19 mouse cellular contexts compared by ENCODE assay signal in the genomic region with DNA sequence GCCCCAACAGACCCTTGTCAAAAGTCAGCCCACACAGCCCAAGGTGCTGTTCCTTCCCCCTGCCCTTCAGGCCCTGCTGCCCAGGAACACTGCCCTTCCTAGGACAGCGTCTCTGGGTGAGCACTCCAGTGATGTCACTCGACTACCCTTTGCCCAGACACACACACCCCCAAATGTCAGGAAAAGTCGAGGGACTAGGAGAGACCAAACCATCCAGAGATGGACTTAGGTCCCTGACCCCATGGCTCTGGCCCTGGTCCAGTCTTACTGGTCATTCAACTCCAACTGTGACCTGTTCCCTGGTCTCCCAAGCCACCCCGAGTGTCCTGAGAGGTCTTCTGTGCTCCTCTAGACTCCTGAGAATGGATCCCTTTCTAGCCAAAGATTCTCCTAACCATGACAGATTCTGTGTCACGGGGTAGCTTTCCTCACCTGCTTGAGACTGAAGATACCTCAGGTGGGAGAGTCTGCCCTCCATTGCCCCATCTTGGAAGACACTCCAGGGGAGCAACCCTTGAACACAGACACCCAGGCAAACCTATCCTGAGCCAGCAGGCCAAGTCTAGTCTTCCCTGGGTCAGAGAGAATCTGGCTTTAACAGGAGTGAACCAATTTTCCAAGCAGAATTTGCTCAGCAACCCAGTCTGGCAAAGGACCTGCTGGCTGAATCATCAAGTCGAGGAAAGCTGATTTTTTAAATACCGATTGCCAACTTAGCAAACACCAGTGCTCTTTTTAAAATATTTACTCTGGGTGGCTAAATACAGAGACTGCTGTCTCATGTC. TPM values are rescaled to one million over a fixed set of nuclear protein-coding genes. Genes with fewer than 3 reads are reported as not detected.
DNase-seq lines count a peak whose midpoint lies in the region; ATAC-seq and TF ChIP-seq lines count a peak whose summit lies in the region.
"Had no signal": no experiment of that assay in that cellular context is flagged by ENCODE, and none has a peak within 500 bp of the region (broad histone marks: within the 10 kb centered on the region; RNA-seq: fewer than 3 reads in every experiment).

No protein-coding gene starts in this region.

- ATAC-seq in liver, postnatal 0 days = peak; percentile 95
- ATAC-seq: forebrain, embryonic 16.5 days had no signal

- 43% methylated on average over 7 of the region's 7 CpGs for WGBS in liver, postnatal 0 days (ENCODE audit: insufficient replicate concordance)

- intact Hi-C loops in gastrocnemius, adult 2 months (cut with DNase I) = no loop called here
- intact Hi-C loops in gastrocnemius, postnatal 14 days (cut with DNase I; ENCODE audit: low total_unique reads) = no loop called here

- H3K9me3 ChIP-seq in liver, postnatal 0 days (ENCODE audit: low read length) = no peaks in the 10 kb centered on the region
- H3K9me3 ChIP-seq: embryonic facial prominence, embryonic 10.5 days; heart, embryonic 12.5 days; hindbrain, embryonic 13.5 days; limb, embryonic 13.5 days had no signal

- no peaks in the 10 kb centered on the region for H3K27me3 ChIP-seq in liver, postnatal 0 days (ENCODE audit: insufficient read depth, low read length)
- H3K27me3 ChIP-seq: heart, embryonic 12.5 days had no signal

- no peak overlapping the region for H3K4me3 ChIP-seq in gastrocnemius, adult 2 months
- no peak overlapping the region for H3K4me3 ChIP-seq in liver, postnatal 0 days (ENCODE audit: low read depth, low read length)
- H3K4me3 ChIP-seq: embryonic facial prominence, embryonic 10.5 days; heart, embryonic 12.5 days; hindbrain, embryonic 13.5 days; limb, embryonic 13.5 days had no signal

- H3K4me1 ChIP-seq in liver, postnatal 0 days (ENCODE audit: insufficient read depth) = peaks cover 23% of the 10 kb centered on the region
- H3K4me1 ChIP-seq: hindbrain, embryonic 13.5 days; limb, embryonic 13.5 days had no signal

- peak; percentile 58 for TF ChIP-seq EP300 in liver, postnatal 0 days (IDR thresholded peaks at IDR 0.05; ENCODE audit: low read depth)

- H3K36me3 ChIP-seq in liver, postnatal 0 days (replicated peaks; ENCODE audit: insufficient read depth, low read length) = no peaks in the 10 kb centered on the region
- H3K36me3 ChIP-seq: embryonic facial prominence, embryonic 10.5 days; heart, embryonic 12.5 days; hindbrain, embryonic 13.5 days; limb, embryonic 13.5 days had no signal

- no peak overlapping the region for H3K4me2 ChIP-seq in liver, postnatal 0 days (ENCODE audit: low read depth, low read length)
- H3K4me2 ChIP-seq: heart, embryonic 12.5 days; hindbrain, embryonic 13.5 days; limb, embryonic 13.5 days had no signal

- TF ChIP-seq CTCF in gastrocnemius, adult 2 months (IDR thresholded peaks at IDR 0.05) = no peak
- TF ChIP-seq CTCF in liver, postnatal 0 days (IDR thresholded peaks at IDR 0.05; ENCODE audit: low read depth) = no peak

- peak; percentile 46 for DNase-seq in gastrocnemius, adult 2 months
- DNase-seq in gastrocnemius, postnatal 14 days = no peak
- DNase-seq in lung, postnatal 36 days = peak; percentile 26
- no peak for DNase-seq in lung, postnatal 14 days
- peak; percentile 86 for DNase-seq in fibroblast of lung, adult 2 months (ENCODE audit: low read depth)
- peak; percentile 80 for DNase-seq in liver, postnatal 0 days
- no peak for DNase-seq in neural tube, embryonic 10.5 days (ENCODE audit: extremely low spot score, low spot score)
- no peak for DNase-seq in spleen, postnatal 4 days (ENCODE audit: low spot score in 2 of 2)
- DNase-seq: B cell, adult 2 months; cerebellum, adult 9-10 months had no signal

- H3K9ac ChIP-seq in liver, postnatal 0 days (replicated peaks) = 0 out of 2 replicates have a peak overlapping the region, but pooled peaks have one; percentile 23
- H3K9ac ChIP-seq: heart, embryonic 12.5 days; hindbrain, embryonic 13.5 days; limb, embryonic 13.5 days had no signal

- H3K27ac ChIP-seq in gastrocnemius, adult 2 months = peak overlapping the region; percentile 35
- peak overlapping the region; percentile 86 for H3K27ac ChIP-seq in liver, postnatal 0 days (ENCODE audit: low read depth)
- H3K27ac ChIP-seq: embryonic facial prominence, embryonic 10.5 days; hindbrain, embryonic 13.5 days; limb, embryonic 13.5 days had no signal

RNA-seq across cellular contexts. Expression of a gene that starts 2.6 kb away (rescaled TPM):
- total RNA-seq in gastrocnemius, adult 2 months (2021) = not detected
- total RNA-seq in gastrocnemius, postnatal 14 days (2021) = under 1 TPM in 1 of 2 experiments, not detected in 1; 0.66 TPM
- 5.8 and 5.9 TPM in 2 replicates for polyA plus RNA-seq in liver, postnatal 0 days (2015; fragmentation: Nextera tagmentation; extraction: Ambion mirVana)
- total RNA-seq: layer of hippocampus, postnatal 14 days; megakaryocyte, adult 5-6 weeks had no signal
- polyA plus RNA-seq: brain, embryonic 14.5 days; embryonic facial prominence, embryonic 10.5 days; forebrain, embryonic 16.5 days; heart, embryonic 12.5 days; hindbrain, embryonic 13.5 days; stomach, embryonic 14.5 days had no signal

RNA-seq across cellular contexts. Expression of a gene that starts 16.7 kb away (rescaled TPM):
- 1 to 10 TPM; 4.0 to 4.8 TPM for total RNA-seq in gastrocnemius, adult 2 months (2021)
- total RNA-seq in gastrocnemius, postnatal 14 days (2021) = 1 to 10 TPM; 3.0 to 9.9 TPM
- polyA plus RNA-seq in liver, postnatal 0 days (2015; fragmentation: Nextera tagmentation; extraction: Ambion mirVana) = 0.34 and 0.72 TPM in 2 replicates
- total RNA-seq: megakaryocyte, adult 5-6 weeks had no signal

RNA-seq across cellular contexts. Expression of a gene that starts 17.4 kb away (rescaled TPM):
- total RNA-seq in gastrocnemius, adult 2 months (2021) = 10 to 100 TPM; 10.3 to 12.4 TPM
- total RNA-seq in gastrocnemius, postnatal 14 days (2021) = 10 to 100 TPM; 16.6 to 20.1 TPM
- 3.2 and 3.3 TPM in 2 replicates for polyA plus RNA-seq in liver, postnatal 0 days (2015; fragmentation: Nextera tagmentation; extraction: Ambion mirVana)
- total RNA-seq: megakaryocyte, adult 5-6 weeks had no signal

RNA-seq across cellular contexts. Expression of a gene that starts 47.3 kb away (rescaled TPM):
- 100 to 1,000 TPM; 112 to 139 TPM for total RNA-seq in gastrocnemius, adult 2 months (2021)
- total RNA-seq in gastrocnemius, postnatal 14 days (2021) = 100 to 1,000 TPM; 110 to 129 TPM
- polyA plus RNA-seq in liver, postnatal 0 days (2015; fragmentation: Nextera tagmentation; extraction: Ambion mirVana) = 159 and 163 TPM in 2 replicates

RNA-seq across cellular contexts. Expression of a gene that starts 47.6 kb away (rescaled TPM):
- total RNA-seq in gastrocnemius, adult 2 months (2021) = 10 to 100 TPM; 10.7 to 11.8 TPM
- 1 to 10 TPM; 6.8 to 7.0 TPM for total RNA-seq in gastrocnemius, postnatal 14 days (2021)
- 10.7 and 13.6 TPM in 2 replicates for polyA plus RNA-seq in liver, postnatal 0 days (2015; fragmentation: Nextera tagmentation; extraction: Ambion mirVana)

Comparison
In these comparisons a context has a peak if more than half of its experiments do, and no peak if none do; other contexts are left out.
1. DNase-seq: peak in gastrocnemius, adult 2 months (single experiment), lung, postnatal 36 days (single experiment), fibroblast of lung, adult 2 months (single experiment) and liver, postnatal 0 days (single experiment); none in gastrocnemius, postnatal 14 days (single experiment), lung, postnatal 14 days (single experiment), neural tube, embryonic 10.5 days (single experiment) and spleen, postnatal 4 days (0 of 2).